Mouse (Mus musculus): ENCODE results near the gene Tmem140. TPM values are rescaled to one million over a fixed set of nuclear protein-coding genes. Genes with fewer than 3 reads are reported as not detected.

The Tmem140 gene
- polyA plus RNA-seq, 2 experiments: 1.7 to 2.9 TPM

GRCm38 (mm10) chr6:34879101-34879740, 16.3 kb downstream of the Tmem140 start:
- Histone ChIP-seq H3K4me3 (ENCODE audit: insufficient read depth in 1 of 2, low read depth in 2 of 2, low read length in 2 of 2) (no peak overlapping the region), H3K27me3 (ENCODE audit: control insufficient read depth, insufficient read depth, low read length) (no peaks in the 10 kb centered on the region), H3K36me3 (replicated peaks; ENCODE audit: control insufficient read depth, insufficient read depth, low read depth) (peaks cover 35% of the 10 kb centered on the region), H3K9me3 (ENCODE audit: control insufficient read depth, low read length) (no peaks in the 10 kb centered on the region), H3K27ac (no peak overlapping the region), H3K9ac (replicated peaks) (no peak overlapping the region), H3K4me1 (replicated peaks; ENCODE audit: control insufficient read depth in 2 of 2, insufficient read depth in 2 of 2, low read length in 1 of 2) (peaks cover 36 to 39% of the 10 kb centered on the region in 2 experiments), H3K4me2 (ENCODE audit: low read depth) (peak overlapping the region; percentile 84; the same call in 1 of the 2 replicates)
- DNase-seq (ENCODE audit: low read depth in 3 of 3, low spot score in 3 of 3): no peak
- TF ChIP-seq EP300 (IDR thresholded peaks at IDR 0.05; ENCODE audit: low read depth): no peak
- no peak for TF ChIP-seq CTCF (IDR thresholded peaks at IDR 0.05; ENCODE audit: low read depth)
- ATAC-seq (ENCODE audit: insufficient read depth): no peak
- 82% methylated on average over 16 of the region's 16 CpGs for WGBS (ENCODE audit: insufficient replicate concordance)

GRCm38 (mm10) chr6:34879911-34880475, 17.0 kb downstream of the Tmem140 start:
- no peak overlapping the region for H3K4me2 ChIP-seq (ENCODE audit: low read depth)
- H3K36me3 ChIP-seq (replicated peaks; ENCODE audit: control insufficient read depth, insufficient read depth, low read depth): peaks cover 42% of the 10 kb centered on the region
- no peak overlapping the region for H3K9ac ChIP-seq (replicated peaks)
- DNase-seq (ENCODE audit: low read depth in 3 of 3, low spot score in 3 of 3) (no peak), ATAC-seq (ENCODE audit: insufficient read depth) (no peak)
- H3K9me3 ChIP-seq (ENCODE audit: control insufficient read depth, low read length): no peaks in the 10 kb centered on the region
- H3K4me3 ChIP-seq (ENCODE audit: insufficient read depth in 1 of 2, low read depth in 2 of 2, low read length in 2 of 2): no peak overlapping the region
- WGBS (ENCODE audit: insufficient replicate concordance): 58% methylated on average over 6 of the region's 6 CpGs
- TF ChIP-seq EP300 (IDR thresholded peaks at IDR 0.05; ENCODE audit: low read depth) (no peak), CTCF (IDR thresholded peaks at IDR 0.05; ENCODE audit: low read depth) (peak; percentile 65)
- H3K27me3 ChIP-seq (ENCODE audit: control insufficient read depth, insufficient read depth, low read length): no peaks in the 10 kb centered on the region
- no peak overlapping the region for H3K27ac ChIP-seq
- H3K4me1 ChIP-seq (replicated peaks; ENCODE audit: control insufficient read depth in 2 of 2, insufficient read depth in 2 of 2, low read length in 1 of 2): peaks cover 28 to 31% of the 10 kb centered on the region in 2 experiments

GRCm38 (mm10) chr6:34884724-34885123, 21.8 kb downstream of the Tmem140 start:
- Histone ChIP-seq H3K4me3 (ENCODE audit: insufficient read depth in 1 of 2, low read depth in 2 of 2, low read length in 2 of 2) (no peak overlapping the region), H3K36me3 (replicated peaks; ENCODE audit: control insufficient read depth, insufficient read depth, low read depth) (peaks cover 75% of the 10 kb centered on the region), H3K4me1 (replicated peaks; ENCODE audit: control insufficient read depth in 2 of 2, insufficient read depth in 2 of 2, low read length in 1 of 2) (no peaks in the 10 kb centered on the region), H3K9ac (replicated peaks) (no peak overlapping the region), H3K9me3 (ENCODE audit: control insufficient read depth, low read length) (no peaks in the 10 kb centered on the region), H3K4me2 (ENCODE audit: low read depth) (no peak overlapping the region), H3K27me3 (ENCODE audit: control insufficient read depth, insufficient read depth, low read length) (no peaks in the 10 kb centered on the region), H3K27ac (no peak overlapping the region)
- WGBS (ENCODE audit: insufficient replicate concordance): 88% methylated on average over 7 of the region's 7 CpGs
- ATAC-seq (ENCODE audit: insufficient read depth) (no peak), DNase-seq (ENCODE audit: low read depth in 3 of 3, low spot score in 3 of 3) (no peak)
- TF ChIP-seq CTCF (IDR thresholded peaks at IDR 0.05; ENCODE audit: low read depth) (no peak), EP300 (IDR thresholded peaks at IDR 0.05; ENCODE audit: low read depth) (no peak)

GRCm38 (mm10) chr6:34887131-34887850, 24.3 kb downstream of the Tmem140 start:
- ATAC-seq (ENCODE audit: insufficient read depth): no peak
- WGBS (ENCODE audit: insufficient replicate concordance): 85% methylated on average over 6 of the region's 6 CpGs
- H3K9me3 ChIP-seq (ENCODE audit: control insufficient read depth, low read length): no peaks in the 10 kb centered on the region
- H3K36me3 ChIP-seq (replicated peaks; ENCODE audit: control insufficient read depth, insufficient read depth, low read depth): peaks cover 60% of the 10 kb centered on the region
- TF ChIP-seq CTCF (IDR thresholded peaks at IDR 0.05; ENCODE audit: low read depth) (no peak), EP300 (IDR thresholded peaks at IDR 0.05; ENCODE audit: low read depth) (no peak)
- no peak overlapping the region for H3K4me3 ChIP-seq (ENCODE audit: insufficient read depth in 1 of 2, low read depth in 2 of 2, low read length in 2 of 2)
- no peak overlapping the region for H3K4me2 ChIP-seq (ENCODE audit: low read depth)
- H3K27me3 ChIP-seq (ENCODE audit: control insufficient read depth, insufficient read depth, low read length): no peaks in the 10 kb centered on the region
- no peak for DNase-seq (ENCODE audit: low read depth in 3 of 3, low spot score in 3 of 3)
- H3K27ac ChIP-seq: no peak overlapping the region
- no peaks in the 10 kb centered on the region for H3K4me1 ChIP-seq (replicated peaks; ENCODE audit: control insufficient read depth in 2 of 2, insufficient read depth in 2 of 2, low read length in 1 of 2)
- H3K9ac ChIP-seq (replicated peaks): no peak overlapping the region

- TF ChIP-seq CTCF (IDR thresholded peaks at IDR 0.05; ENCODE audit: low read depth): no peak
- TF ChIP-seq EP300 (IDR thresholded peaks at IDR 0.05; ENCODE audit: low read depth): no peak
- Histone ChIP-seq H3K4me3 (ENCODE audit: insufficient read depth in 1 of 2, low read depth in 2 of 2, low read length in 2 of 2) (no peak overlapping the region), H3K27ac (no peak overlapping the region), H3K4me1 (replicated peaks; ENCODE audit: control insufficient read depth in 2 of 2, insufficient read depth in 2 of 2, low read length in 1 of 2) (no peaks in the 10 kb centered on the region), H3K27me3 (ENCODE audit: control insufficient read depth, insufficient read depth, low read length) (no peaks in the 10 kb centered on the region), H3K4me2 (ENCODE audit: low read depth) (no peak overlapping the region), H3K9me3 (ENCODE audit: control insufficient read depth, low read length) (no peaks in the 10 kb centered on the region), H3K36me3 (replicated peaks; ENCODE audit: control insufficient read depth, insufficient read depth, low read depth) (peaks cover 56% of the 10 kb centered on the region), H3K9ac (replicated peaks) (no peak overlapping the region)
- DNase-seq (ENCODE audit: low read depth in 3 of 3, low spot score in 3 of 3): no peak
- WGBS (ENCODE audit: insufficient replicate concordance): 75% methylated on average over 4 of the region's 4 CpGs
- ATAC-seq (ENCODE audit: insufficient read depth): no peak
Observed at GRCm38 (mm10) chr6:34889185-34889584, 26.2 kb downstream of the Tmem140 start.
